Mouse (Mus musculus): ENCODE measurements at regions not wholly inside any gene's neighbourhood (a gene's known extent, or its start where the extent isn't known, plus 50 kb on each side); places are given as distances from the start of the nearest gene placed in this dataset.
A peak's percentile ranks its signal among the peaks of the same experiment; 100 is the strongest.

DNA sequence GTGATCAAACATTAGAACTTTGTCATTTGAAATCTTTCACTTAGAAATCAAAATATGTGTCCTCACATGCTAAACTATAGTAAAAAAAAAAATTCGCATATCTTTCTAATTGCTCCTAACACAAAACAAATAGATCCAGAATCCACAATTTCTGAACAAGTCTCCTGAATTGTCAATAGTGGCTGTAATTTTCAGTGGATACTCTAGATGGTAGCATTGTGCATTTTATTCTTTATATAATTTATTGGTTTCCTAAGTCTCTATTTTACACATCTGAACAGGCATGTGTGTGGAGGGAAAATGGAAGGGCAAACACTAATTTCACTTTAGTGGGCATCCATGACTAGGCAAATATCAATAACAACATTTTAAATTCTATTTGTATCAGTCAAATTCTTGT, 63.7 kb upstream of the Tnmd start:
- WGBS = 24% methylated on average over 1 of the region's 1 CpGs
- H3K27ac ChIP-seq = no peak overlapping the region

DNA sequence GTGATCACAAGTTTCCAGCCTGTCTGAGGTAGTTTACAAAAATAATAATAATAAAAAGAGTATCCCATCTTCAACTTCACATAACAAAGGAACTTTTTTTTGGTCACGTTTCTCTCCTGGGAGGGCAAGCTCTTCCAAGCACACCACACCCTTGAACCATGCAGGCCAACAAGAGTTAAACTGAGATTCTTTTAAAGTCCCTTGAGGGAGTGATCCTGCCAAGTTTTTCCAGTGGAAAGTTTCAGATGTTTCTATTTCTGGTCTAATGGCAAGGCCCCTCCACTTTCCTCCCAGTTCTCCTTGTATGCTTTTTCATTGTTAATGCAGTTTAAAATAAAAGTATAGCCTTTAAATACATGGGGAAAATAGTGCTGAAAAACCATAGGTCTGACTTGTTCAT, 65.2 kb upstream of the Pcdh19 start:
- H3K9me3 ChIP-seq (replicated peaks; ENCODE audit: low read length) = no peaks in the 10 kb centered on the region
- no peak overlapping the region for H3K9ac ChIP-seq (ENCODE audit: low read depth, low read length)
- H3K36me3 ChIP-seq (ENCODE audit: insufficient read depth, low read length) = no peaks in the 10 kb centered on the region
- no peak overlapping the region for H3K27ac ChIP-seq
- H3K4me2 ChIP-seq (ENCODE audit: low read length) = no peak overlapping the region
- H3K4me3 ChIP-seq (replicated peaks; ENCODE audit: low read depth, low read length) = no peak overlapping the region
- DNase-seq (ENCODE audit: low spot score) (peak; percentile 26), ATAC-seq (replicated peaks; ENCODE audit: low FRiP score, low read depth) (no peak)
- H3K4me1 ChIP-seq (replicated peaks; ENCODE audit: insufficient read depth, low read length) = no peaks in the 10 kb centered on the region
- H3K27me3 ChIP-seq (ENCODE audit: insufficient read depth, low read length) = no peaks in the 10 kb centered on the region
- TF ChIP-seq CTCF (IDR thresholded peaks at IDR 0.05; ENCODE audit: low read depth) = no peak
- 48% methylated on average over 1 of the region's 1 CpGs for WGBS

More for the DNA sequence above, 63.7 kb upstream of the Tnmd start:
- no peaks in the 10 kb centered on the region for H3K27me3 ChIP-seq (ENCODE audit: insufficient read depth, low read length)
- H3K9ac ChIP-seq (ENCODE audit: low read depth, low read length) = no peak overlapping the region
- peak; percentile 53 for TF ChIP-seq CTCF (IDR thresholded peaks at IDR 0.05; ENCODE audit: low read depth)
- no peak for ATAC-seq (replicated peaks; ENCODE audit: low FRiP score, low read depth)
- no peaks in the 10 kb centered on the region for H3K4me1 ChIP-seq (replicated peaks; ENCODE audit: insufficient read depth, low read length)
- H3K9me3 ChIP-seq (replicated peaks; ENCODE audit: low read length) = no peaks in the 10 kb centered on the region
- no peak overlapping the region for H3K4me3 ChIP-seq (replicated peaks; ENCODE audit: low read depth, low read length)
- no peak overlapping the region for H3K4me2 ChIP-seq (ENCODE audit: low read length)
- H3K36me3 ChIP-seq (ENCODE audit: insufficient read depth, low read length) = no peaks in the 10 kb centered on the region
- DNase-seq (ENCODE audit: low spot score) = peak; percentile 18

DNA sequence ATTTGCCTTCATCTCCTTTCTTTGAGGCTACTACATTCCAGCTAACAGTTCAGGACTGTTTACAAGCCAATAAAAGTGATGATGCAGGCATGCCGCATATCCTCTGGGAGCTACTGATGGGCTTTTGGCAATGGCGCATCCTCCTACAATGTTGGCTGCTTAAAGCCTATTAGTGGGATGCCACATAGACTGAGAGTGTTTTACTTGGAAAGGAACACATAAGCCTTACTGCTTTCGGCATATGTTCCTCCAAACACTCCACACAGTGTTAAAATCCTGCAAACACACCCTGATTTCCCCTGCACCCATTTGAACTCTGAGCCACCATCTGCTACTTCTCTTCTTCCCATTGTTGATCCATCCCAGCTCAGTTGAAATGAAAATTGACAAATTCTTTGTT, 63.4 kb upstream of the Pcdh19 start:
- Histone ChIP-seq H3K4me2 (ENCODE audit: low read length) (no peak overlapping the region), H3K36me3 (ENCODE audit: insufficient read depth, low read length) (no peaks in the 10 kb centered on the region), H3K27me3 (ENCODE audit: insufficient read depth, low read length) (no peaks in the 10 kb centered on the region), H3K4me3 (replicated peaks; ENCODE audit: low read depth, low read length) (no peak overlapping the region), H3K9me3 (replicated peaks; ENCODE audit: low read length) (no peaks in the 10 kb centered on the region), H3K4me1 (replicated peaks; ENCODE audit: insufficient read depth, low read length) (no peaks in the 10 kb centered on the region), H3K27ac (no peak overlapping the region), H3K9ac (ENCODE audit: low read depth, low read length) (no peak overlapping the region)
- TF ChIP-seq CTCF (IDR thresholded peaks at IDR 0.05; ENCODE audit: low read depth) = no peak
- ATAC-seq (replicated peaks; ENCODE audit: low FRiP score, low read depth) (no peak), DNase-seq (ENCODE audit: low spot score) (no peak)
- WGBS = 64% methylated on average over 3 of the region's 3 CpGs

DNA sequence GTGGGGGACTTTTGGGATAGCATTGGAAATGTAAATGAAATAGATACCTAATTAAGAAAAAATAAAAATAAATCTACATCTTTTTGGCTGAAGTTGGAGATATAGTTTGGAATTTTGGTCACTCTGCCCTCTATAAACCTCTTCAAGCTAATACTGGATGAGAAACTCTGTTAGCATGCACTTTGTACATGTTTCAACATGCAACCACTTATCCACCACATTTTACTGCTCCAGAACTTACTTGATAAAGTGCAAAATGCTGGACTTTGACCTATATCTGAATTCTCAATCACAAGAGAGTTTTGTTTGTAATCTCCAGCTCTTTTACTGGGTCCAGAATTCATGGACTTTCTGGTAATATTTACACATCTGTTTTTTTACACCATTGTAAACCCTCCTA, 54.7 kb upstream of the Pcdh19 start:
- Histone ChIP-seq H3K9me3 (replicated peaks; ENCODE audit: low read length) (no peaks in the 10 kb centered on the region), H3K9ac (ENCODE audit: low read depth, low read length) (no peak overlapping the region)
- ATAC-seq (replicated peaks; ENCODE audit: low FRiP score, low read depth) = no peak

DNA sequence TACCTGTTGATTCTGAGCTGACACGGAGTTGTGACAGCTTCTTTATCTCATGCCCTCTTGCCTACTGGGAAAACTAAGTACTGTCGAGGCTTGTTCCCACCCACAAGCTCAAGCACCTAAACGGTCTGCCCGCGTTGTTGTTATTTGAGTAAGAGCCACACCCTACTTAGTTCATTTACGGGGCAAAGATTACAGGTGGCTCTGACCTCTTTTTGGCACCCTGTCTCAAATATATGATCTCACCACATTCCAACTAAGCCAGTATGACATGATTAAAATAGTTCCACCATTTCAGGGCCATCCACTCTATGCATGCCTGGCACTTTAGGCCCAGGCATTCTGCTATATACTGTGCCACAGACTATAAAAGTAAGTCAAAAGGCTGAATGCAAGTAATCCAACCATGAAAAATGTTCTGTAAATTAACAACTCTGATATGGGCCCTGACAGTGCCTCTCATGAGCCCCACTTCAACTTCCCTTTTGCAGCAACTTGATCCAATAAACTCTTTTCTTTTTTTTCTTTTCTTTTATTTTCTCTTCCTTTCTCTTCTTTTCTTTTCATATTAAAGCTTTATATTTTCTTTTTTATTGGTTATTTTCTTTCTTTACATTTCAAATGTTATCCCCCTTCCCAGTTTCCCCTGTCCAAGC, 50.3 kb upstream of the Pcdh19 start:
- no peaks in the 10 kb centered on the region for H3K36me3 ChIP-seq (ENCODE audit: insufficient read depth, low read length)
- no peak for TF ChIP-seq CTCF (IDR thresholded peaks at IDR 0.05; ENCODE audit: low read depth)
- no peak for DNase-seq (ENCODE audit: low spot score)
- 74% methylated on average over 6 of the region's 6 CpGs for WGBS
- no peak overlapping the region for H3K9ac ChIP-seq (ENCODE audit: low read depth, low read length)
- no peak overlapping the region for H3K27ac ChIP-seq
- no peaks in the 10 kb centered on the region for H3K27me3 ChIP-seq (ENCODE audit: insufficient read depth, low read length)
- no peaks in the 10 kb centered on the region for H3K9me3 ChIP-seq (replicated peaks; ENCODE audit: low read length)
- H3K4me3 ChIP-seq (replicated peaks; ENCODE audit: low read depth, low read length) = no peak overlapping the region
- H3K4me2 ChIP-seq (ENCODE audit: low read length) = no peak overlapping the region
- no peaks in the 10 kb centered on the region for H3K4me1 ChIP-seq (replicated peaks; ENCODE audit: insufficient read depth, low read length)
- ATAC-seq (replicated peaks; ENCODE audit: low FRiP score, low read depth) = no peak

More for the DNA sequence above, 54.7 kb upstream of the Pcdh19 start:
- Histone ChIP-seq H3K27me3 (ENCODE audit: insufficient read depth, low read length) (no peaks in the 10 kb centered on the region), H3K4me3 (replicated peaks; ENCODE audit: low read depth, low read length) (no peak overlapping the region), H3K4me2 (ENCODE audit: low read length) (no peak overlapping the region), H3K4me1 (replicated peaks; ENCODE audit: insufficient read depth, low read length) (no peaks in the 10 kb centered on the region), H3K36me3 (ENCODE audit: insufficient read depth, low read length) (no peaks in the 10 kb centered on the region), H3K27ac (no peak overlapping the region)
- DNase-seq (ENCODE audit: low spot score) = no peak
- TF ChIP-seq CTCF (IDR thresholded peaks at IDR 0.05; ENCODE audit: low read depth) = no peak

All from kidney, postnatal 0 days (tissue).